Mouse (Mus musculus): ENCODE results near the gene Memo1.

Gene Memo1

GRCm38 (mm10) chr17:74294426-74295025 is 795 bp downstream of the Memo1 start:
- peak; percentile 92 to 97 for DNase-seq (ENCODE audit: inconsistent age in 2 of 2, low spot score in 1 of 2)

- DNase-seq (ENCODE audit: inconsistent age in 2 of 2, low spot score in 1 of 2): peak in 1 of 2 experiments; percentile 85
These were observed 1.5 kb downstream of the Memo1 start for GRCm38 (mm10) chr17:74293687-74294425.

- no peak for DNase-seq (ENCODE audit: inconsistent age in 2 of 2, low spot score in 1 of 2)
These were observed 3.5 kb downstream of the Memo1 start for GRCm38 (mm10) chr17:74291640-74292361.

GRCm38 (mm10) chr17:74290869-74291268 is 4.5 kb downstream of the Memo1 start:
- peak in 1 of 2 experiments; percentile 21 for DNase-seq (ENCODE audit: inconsistent age in 2 of 2, low spot score in 1 of 2)

GRCm38 (mm10) chr17:74290198-74290597 is 5.1 kb downstream of the Memo1 start:
- DNase-seq (ENCODE audit: inconsistent age in 2 of 2, low spot score in 1 of 2): peak in 1 of 2 experiments; percentile 19

GRCm38 (mm10) chr17:74288626-74289025 is 6.7 kb downstream of the Memo1 start:
- peak; percentile 66 to 86 for DNase-seq (ENCODE audit: inconsistent age in 2 of 2, low spot score in 1 of 2)

- no peak for DNase-seq (ENCODE audit: inconsistent age in 2 of 2, low spot score in 1 of 2)
These were observed 9.1 kb downstream of the Memo1 start for GRCm38 (mm10) chr17:74286140-74286730.

- DNase-seq (ENCODE audit: inconsistent age in 2 of 2, low spot score in 1 of 2): no peak
These were observed 9.6 kb downstream of the Memo1 start for GRCm38 (mm10) chr17:74285730-74286129.

- DNase-seq (ENCODE audit: inconsistent age in 2 of 2, low spot score in 1 of 2): peak in 1 of 2 experiments; percentile 79
These were observed 10.8 kb downstream of the Memo1 start for GRCm38 (mm10) chr17:74284397-74285115.

- no peak for DNase-seq (ENCODE audit: inconsistent age in 2 of 2, low spot score in 1 of 2)
These were observed 13.3 kb downstream of the Memo1 start for GRCm38 (mm10) chr17:74282024-74282423.

- DNase-seq (ENCODE audit: inconsistent age in 2 of 2, low spot score in 1 of 2): peak in 1 of 2 experiments; percentile 20
These were observed 16.1 kb downstream of the Memo1 start for GRCm38 (mm10) chr17:74278966-74279869.

GRCm38 (mm10) chr17:74274471-74274870 is 20.9 kb downstream of the Memo1 start:
- DNase-seq (ENCODE audit: inconsistent age in 2 of 2, low spot score in 1 of 2): no peak

GRCm38 (mm10) chr17:74272683-74273205 is 22.6 kb downstream of the Memo1 start:
- no peak for DNase-seq (ENCODE audit: inconsistent age in 2 of 2, low spot score in 1 of 2)

GRCm38 (mm10) chr17:74271541-74272268 is 23.6 kb downstream of the Memo1 start:
- DNase-seq (ENCODE audit: inconsistent age in 2 of 2, low spot score in 1 of 2): no peak

- no peak for DNase-seq (ENCODE audit: inconsistent age in 2 of 2, low spot score in 1 of 2)
These were observed 25.1 kb downstream of the Memo1 start for GRCm38 (mm10) chr17:74270205-74270604.

GRCm38 (mm10) chr17:74267415-74268180 is 27.7 kb downstream of the Memo1 start:
- no peak for DNase-seq (ENCODE audit: inconsistent age in 2 of 2, low spot score in 1 of 2)

GRCm38 (mm10) chr17:74265636-74266035 is 29.7 kb downstream of the Memo1 start:
- no peak for DNase-seq (ENCODE audit: inconsistent age in 2 of 2, low spot score in 1 of 2)

GRCm38 (mm10) chr17:74265156-74265505 is 30.2 kb downstream of the Memo1 start:
- DNase-seq (ENCODE audit: inconsistent age in 2 of 2, low spot score in 1 of 2): no peak
